Mouse (Mus musculus) thymus, adult 18-20 months (tissue): ENCODE data around the gene Ppl.

Experiments used
- DNase-seq, 2 experiments: peaks; one replicate each; pipeline ENCODE4 v3.0.0; 2022; ENCODE audit warnings: mixed read lengths in 2 of 2

Gene Ppl

DNA sequence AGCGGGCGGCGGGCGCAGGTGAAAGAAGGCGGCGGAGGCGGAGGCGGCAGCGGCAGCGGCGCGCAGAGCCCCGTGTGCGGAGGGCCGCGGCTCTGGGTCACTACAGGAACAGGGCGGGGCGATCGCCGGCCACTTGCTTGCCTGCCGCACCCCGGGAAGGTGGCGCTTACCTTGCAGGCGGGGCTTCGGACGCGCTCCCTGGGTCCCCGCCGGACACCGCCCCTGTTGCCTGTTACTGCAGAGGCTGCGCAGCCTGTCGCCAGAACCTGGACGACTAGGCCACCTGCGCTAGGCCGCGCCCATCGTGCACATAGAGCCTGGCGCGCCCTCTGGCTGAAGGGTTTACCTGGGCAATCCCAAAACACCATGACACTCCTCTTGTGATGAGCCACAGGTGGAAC, at the start of gene Ppl:
Ppl (minus strand) TSS at position 21 of the 401 bp plus-strand sequence.
- DNase-seq = peak in 1 of 2 experiments; percentile 25

DNA sequence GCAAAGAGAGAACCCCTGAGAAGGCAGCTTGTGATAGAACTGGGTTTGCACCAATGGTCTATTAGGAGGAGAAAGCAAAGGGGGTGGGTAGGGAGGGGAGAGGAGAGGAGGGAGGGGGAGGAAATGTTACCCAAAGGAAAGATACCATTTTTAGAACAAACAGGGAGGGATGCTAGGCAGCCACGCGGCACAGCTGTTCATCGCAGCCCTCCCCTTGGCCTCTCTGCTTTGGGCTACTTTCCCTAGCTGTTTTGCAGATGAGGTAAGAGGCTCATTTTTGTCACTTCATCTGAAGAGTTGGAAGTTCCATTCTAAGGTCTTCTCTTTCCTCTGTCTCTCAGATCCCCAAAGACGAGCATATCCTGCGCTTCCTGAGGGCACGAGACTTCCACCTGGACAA, 40.4 kb upstream of the Ppl start:
- DNase-seq = no peak

DNA sequence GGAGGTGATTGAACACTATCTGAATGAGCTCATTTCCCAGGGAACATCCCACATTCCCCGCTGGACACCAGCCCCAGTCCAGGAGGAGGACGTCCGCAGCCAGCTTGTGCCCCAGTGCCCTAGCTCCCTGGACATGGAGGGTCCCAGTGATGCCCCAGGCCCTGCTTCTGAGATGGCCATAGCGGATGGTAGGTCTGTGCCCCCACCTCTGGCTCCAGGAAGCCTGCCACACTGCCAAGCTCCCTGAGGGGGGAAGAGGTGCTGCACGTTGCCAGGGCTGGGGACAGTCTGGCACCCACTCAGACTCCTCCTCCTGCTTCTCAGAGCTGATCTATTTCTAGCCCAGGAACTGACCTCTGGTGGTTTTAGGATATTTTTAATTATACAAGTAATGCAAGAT, 36.6 kb upstream of the Ppl start:
- no peak for DNase-seq

DNA sequence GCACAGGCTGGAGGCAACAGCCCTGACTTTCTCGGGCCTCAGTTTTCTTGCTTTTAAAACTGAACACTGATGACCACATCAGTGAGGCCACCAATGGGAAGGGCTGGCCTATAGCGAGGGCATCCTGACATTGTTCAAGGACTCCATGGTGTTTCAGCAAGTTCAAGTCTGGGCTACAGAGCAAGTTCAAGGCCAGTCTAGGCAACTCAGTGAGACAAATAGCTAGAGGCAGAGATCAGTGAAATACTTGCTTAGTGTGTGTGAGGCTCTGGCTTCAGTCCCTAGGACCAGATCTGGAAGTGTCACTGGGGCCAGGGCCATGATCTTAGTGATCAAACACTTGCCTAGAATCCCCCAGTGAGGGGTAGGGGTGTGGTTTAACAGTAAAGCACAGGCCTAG, 35.8 kb upstream of the Ppl start:
- no peak for DNase-seq

DNA sequence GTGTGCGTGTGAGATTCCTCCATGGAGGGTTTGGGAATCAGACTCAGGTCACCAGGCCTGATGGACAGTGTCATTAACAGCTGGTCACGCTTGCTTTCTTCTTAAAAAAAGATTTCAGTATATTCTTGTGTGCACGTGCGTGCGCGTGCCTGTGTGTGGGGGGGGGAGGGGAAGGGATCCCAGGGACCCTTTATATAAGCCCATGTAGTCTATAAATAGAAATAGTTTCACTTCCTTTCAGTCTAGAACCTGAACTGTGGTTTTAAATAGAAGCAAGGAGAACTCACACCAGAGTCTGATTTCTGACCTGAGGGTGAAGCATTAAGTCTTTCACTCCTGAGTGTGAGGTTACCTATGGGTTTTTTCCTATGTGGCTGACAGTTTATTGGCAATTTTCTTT, 32.1 kb upstream of the Ppl start:
- DNase-seq = no peak

DNA sequence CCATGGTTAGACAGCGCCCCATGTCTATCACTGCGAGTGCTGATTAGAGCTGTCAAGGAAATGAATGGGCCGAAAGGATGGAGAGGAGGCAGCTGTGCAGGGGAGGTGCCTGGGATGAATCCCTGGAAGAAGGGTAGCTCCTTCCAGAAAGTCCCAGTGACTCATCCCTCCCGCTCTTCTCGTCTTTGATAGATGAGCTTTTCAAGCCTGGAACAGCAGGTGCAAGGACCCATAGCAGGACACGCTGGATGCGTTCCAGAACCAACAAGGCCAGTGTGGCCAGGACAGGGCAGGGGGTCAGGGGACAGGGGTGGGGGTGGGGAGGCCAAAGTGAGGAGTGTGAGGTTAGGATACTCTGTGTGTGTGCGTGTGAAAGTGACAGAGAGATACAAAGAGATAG, 27.0 kb upstream of the Ppl start:
- no peak for DNase-seq

DNA sequence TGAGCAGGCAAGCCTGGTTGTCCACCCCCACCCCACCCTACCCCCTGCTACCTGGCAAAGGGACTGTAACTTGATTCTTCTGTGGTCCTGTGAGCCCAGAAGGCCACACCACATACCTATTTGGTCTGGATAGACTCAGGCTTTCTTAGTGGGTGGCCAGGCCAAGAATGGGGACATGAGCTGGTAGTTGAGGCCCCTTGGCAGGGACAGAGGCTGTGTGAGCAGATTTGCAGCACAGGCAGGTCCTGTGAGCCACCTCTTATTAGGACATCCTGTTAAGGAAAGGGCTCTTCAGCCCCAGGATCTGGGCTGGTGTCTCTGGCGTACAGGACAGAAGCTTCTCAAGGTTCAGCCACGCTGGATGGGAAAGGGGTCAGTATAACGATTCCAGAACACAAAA, 24.9 kb upstream of the Ppl start:
- no peak for DNase-seq

DNA sequence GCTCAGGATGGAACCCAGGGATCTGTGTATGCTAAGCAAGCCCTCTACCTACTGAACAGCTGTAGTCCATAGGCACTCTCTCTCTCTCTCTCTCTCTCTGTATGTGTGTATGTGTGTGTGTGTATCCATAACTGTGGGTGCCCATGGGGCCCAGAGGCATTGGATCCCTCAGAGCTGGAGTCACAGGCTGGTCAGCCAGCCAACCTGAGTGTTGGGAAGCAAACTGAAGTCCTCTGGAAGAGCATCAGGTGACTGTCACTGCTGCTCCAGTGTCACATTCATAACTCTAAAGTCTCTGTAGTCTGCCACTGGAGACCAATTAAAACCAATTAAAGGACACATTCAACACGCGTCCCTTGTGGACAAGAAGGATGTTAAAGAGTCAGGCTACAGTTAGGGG, 24.3 kb upstream of the Ppl start:
- DNase-seq = no peak

DNA sequence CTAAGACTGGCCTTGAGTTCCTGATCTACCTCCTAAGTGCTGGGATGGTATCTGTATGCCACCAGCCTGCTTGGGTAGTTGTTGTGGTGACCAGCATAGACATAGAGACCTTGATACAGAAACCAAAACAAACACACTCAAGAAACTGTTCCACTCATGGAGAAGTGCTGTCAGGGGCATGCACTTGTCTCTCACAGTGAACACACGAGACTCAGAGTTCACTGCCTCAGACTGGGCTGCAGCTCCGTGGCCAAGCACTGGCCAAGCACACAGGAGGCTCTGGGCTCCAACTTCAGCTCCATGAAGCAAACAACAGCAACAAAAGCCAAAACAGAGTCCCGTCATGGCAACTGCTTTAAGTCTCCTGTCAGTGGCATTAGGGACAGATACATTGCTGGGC, 22.8 kb upstream of the Ppl start:
- no peak for DNase-seq

DNA sequence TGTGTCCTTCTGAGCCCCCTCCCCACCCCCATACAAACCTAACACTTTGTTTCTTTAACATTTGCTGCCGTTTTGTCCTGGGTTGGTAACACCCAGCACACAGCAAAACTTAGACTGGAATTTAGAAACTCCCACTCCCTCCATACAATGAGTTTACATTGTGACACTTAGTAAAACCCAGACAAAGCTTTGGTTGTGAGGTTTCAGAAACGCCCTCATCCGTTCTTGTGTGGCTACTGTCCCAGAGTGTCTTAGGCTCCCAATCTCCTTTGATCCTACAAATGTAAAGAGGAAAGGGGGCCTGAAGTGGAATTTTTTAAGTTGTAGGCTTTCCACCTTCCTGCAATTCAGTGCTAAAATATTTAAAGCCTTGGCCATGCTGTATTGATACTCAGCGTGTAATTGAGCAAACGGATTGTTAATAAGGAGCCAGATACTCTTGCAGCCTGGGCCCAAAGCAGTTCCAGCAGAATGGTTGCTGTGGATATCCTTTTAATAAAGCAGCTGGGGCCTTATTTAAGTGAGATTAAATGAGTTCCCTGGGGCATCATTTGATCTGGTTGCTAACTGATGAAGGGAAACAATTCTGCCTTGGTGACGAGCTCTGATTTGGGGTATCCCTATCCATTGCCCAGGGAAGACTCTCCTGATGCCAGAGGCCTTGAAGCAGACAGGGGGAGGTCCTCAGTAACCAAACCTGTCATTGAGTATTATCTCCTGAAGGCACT, 21.2 kb upstream of the Ppl start:
- no peak for DNase-seq

DNA sequence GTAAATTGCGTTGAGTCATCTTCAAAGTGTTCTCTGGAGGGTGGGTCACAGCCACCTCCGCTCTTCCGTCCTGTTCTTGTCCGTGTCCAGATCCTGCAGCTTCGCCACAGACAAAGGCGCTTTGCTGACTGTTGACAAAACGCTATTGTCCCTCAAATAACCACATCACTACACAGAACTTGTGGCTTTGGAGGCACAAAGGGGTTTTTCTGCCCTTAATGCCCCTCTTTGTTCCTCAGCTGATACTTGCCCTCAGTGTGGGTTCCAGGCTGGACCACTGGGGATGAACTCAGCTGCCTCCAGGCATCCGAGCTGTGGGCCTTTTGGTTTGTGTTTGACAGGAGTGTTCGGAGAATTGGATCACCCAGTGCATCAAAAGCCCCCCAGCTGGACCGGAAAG, 18.3 kb upstream of the Ppl start:
- no peak for DNase-seq

DNA sequence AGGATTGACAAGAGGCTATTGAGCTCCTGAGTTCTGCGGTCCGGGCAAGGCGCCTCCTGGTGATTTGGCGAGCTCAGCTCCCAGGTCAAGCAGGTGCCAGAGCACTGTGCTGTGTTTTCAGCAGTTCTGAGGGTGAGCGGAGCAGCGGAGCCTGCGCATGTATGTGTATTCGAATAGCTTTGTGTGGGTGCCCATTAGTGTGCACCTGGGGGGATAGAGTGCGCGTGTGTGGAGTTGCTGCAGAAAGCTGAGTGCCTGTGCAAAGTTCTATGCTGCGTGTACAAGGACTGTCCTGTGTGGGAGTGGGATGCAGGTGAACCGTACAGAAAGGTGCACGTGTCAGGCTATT, 14.8 kb upstream of the Ppl start, which contains the start of gene Sec14l5:
Sec14l5 (plus strand) TSS at position 73 of the 349 bp plus-strand sequence.
- DNase-seq = no peak

DNA sequence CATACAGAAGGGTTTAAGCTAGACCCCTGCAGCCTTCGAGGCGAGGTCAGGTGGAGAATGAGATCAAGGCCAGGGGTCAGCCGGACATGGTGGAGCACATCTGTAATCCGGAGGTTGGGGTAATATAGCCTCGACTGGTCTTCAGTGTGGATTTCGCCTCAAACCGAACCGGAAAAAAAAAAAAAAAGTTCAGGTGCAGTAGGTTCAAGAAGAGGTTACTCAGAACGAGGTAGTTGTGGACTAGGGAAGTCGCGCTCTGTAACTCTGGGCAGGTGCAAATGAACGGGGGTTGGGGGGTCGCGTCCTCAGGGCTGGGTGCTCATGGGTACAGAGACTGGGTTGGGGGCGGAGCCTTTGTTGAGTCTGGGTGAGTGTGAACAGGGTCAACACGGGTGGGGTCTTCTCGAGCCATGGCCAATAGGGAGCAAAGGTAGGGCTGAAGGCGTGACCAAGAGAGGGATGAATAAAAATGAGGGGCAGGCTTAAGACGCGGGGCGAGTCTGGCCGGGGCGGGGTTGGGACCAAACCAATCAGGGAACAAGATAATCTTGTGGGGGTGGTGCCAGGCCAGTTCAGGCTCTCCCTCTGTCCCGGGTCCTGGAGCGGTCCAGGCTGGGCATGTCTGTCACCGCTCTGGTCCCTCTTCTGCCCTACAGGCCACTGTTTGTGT, 14.3 kb upstream of the Ppl start:
- DNase-seq = peak in 1 of 2 experiments; percentile 11

DNA sequence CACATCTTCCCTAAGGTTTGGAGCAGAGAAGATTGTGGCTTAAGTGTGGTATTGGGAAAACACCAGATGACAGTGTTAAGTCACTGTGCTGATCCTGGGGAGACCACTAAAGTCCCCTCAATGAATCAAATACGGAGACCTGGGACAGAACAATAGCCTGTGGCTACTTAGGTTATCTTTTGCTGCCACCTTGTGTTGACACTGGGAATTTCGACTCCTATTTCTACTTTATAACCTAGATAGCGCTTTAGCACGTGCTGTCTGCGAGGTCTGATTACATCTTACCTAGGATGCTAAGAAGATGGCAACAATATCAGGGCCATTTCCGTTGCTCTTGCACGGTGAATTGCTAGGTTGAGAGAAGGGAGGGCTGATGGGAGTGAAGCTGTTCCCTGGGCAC, 13.3 kb upstream of the Ppl start:
- DNase-seq = peak in 1 of 2 experiments; percentile 10

DNA sequence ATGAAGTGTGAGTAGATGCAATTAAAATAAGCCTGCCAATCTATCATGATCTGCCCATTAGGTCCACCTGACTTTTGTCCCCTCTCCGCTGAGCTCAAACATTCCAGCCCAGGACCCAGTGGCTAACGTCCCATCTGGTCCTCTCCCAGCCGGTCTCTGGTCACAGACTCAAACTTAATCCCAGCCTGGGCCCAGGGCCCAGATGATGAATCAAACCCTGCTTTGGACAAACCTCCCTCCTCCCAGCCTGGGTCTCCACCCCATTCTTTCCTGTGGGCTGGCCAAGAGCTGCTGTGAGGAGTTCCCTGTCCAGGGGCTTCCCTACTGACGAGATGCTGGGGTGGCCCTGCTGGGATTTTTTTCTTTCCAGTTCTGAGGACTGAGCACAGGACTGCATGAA, 7.5 kb upstream of the Ppl start:
- no peak for DNase-seq

DNA sequence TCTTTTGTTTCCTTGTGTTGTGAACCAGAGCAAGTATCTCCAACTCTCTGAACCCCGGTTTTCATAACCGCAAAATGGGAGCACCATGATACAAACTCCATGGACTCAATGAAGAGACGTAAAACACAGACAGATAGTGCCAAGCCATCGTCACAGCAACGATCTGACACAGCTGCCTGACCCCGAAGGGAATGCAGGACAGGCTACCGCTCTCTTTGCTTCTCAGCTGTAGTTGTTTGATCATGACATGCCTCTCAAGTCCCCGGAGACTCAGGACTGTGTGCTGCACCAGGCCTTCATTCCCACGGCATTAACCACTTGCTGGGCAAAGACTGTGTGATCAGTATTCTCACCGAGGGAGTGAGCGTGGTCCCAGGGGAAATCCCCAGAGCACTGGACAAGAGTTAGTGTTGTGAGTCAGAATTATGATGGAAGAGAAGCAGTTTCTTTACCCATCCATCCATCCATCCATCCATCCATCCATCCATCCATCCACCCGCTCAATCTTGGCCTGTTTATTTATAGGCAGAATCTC, 4.9 kb upstream of the Ppl start:
- DNase-seq = no peak

DNA sequence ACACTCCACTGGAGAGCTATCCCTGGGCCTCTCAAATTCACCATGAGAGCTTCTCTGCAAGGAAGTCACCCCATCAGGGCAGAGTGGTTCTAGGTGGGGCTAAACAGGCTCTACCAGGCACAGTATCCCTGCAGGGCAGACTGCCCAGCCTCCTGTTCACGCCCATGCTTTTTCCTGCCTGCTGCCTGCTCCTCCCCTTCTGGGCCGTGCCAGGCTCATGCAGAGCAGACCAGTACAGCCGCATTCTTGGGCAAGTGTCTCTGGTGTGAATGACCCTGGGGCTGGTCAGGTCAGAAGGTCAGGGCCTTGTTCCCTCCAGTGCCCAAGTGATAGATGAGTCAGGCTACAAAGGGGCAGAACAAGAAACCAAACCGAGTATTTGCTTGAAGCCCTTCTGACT, 4.3 kb upstream of the Ppl start:
- DNase-seq = no peak

DNA sequence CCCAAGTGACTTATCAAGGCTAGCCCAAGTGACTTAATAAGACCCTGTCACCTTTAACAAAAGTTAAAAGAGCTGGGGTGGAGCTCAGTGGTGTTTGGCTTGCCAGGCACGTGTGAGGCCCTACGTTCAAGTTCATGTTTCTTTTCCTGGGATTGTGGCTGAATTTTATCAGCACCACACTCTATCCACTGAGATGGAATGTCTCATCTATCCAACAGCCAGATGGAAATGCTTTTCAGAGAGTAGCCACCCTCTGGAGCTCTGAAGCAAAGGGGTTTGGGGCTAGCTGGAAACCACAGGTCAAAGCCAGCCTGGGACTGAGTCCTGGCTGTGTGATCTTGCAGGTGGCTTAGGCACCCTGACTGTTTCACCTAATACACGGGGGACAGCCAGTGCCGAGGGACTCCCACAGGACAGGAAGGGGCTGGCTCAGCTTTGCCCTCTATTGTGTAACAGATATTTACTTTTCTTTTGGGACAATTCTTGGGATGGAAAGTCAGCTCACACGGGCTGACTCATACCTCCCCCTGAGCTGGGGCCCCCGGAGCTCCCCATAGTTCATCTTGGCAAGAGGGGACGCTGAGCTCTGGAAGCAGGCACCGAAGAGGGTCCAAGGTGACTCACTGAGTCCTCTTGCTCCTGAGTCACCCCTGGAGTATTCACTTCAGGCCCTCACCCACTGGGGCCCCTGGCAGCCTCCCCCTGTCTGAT, 3.5 kb upstream of the Ppl start:
- no peak for DNase-seq

DNA sequence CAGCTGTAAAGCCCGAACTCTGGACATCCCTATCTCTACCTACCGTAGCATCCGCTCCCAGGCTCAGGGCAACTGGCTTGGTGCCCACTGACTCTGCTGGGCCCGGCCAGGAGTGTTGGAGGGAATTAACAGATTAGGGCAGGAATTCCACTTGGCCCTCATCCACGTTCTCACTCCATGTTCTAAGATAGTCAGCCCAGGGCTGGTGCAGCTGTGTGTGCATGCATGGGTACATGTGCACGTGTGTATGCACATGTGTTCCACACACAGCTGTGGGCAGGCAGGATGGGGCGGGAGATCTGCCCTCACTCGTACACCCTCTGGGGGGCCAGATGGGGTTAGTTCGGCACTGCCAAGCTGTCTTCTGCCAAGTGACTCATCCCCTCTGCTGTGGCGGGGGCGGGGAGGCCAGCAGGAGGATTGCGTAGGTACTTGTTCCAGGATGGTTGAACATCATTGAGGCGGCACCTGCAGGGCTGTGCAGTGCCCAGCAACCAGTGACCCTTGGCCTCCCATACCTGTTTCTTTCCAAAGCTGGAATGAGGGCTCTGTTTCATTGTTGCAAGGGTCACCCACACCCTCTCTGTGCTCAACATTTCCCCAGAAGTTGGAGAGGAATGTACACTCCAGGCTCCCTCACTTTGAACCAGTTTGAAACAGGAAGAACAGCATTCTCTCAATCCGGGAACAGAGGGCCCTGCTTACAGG, 2.6 kb upstream of the Ppl start:
- no peak for DNase-seq

DNA sequence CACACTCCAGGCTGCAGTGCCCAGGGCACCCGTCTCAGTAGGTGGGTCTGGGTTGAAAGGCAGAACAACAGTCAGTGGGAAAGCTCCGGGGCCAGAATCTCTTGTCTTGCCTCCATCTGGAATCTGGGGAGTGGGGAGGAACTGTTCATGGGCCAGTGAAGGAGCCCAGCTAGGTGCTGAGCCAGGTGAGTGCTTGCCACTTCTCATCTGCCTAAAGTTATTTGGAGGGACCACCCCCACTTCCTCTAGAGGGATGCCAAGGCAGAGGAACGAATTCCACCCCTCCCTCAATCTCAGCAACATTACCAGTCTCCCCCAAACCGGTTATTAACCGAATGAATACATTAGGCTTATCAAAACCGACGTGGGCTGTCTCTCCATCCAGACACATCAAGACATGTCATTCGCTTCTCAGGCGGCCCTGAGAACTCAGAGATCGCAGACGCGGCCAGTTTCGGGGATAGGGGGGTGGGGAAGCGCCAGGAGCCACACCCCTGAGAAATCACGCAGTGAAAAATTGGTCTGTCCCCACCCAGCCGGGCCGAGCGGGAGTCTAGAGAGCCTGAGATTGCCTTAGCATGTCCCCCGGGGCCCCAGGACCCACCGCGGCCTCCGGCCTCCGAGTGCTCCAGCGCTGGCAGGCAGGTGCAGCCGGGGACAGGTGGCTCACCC, 834 bp downstream of the Ppl start:
- DNase-seq = no peak

DNA sequence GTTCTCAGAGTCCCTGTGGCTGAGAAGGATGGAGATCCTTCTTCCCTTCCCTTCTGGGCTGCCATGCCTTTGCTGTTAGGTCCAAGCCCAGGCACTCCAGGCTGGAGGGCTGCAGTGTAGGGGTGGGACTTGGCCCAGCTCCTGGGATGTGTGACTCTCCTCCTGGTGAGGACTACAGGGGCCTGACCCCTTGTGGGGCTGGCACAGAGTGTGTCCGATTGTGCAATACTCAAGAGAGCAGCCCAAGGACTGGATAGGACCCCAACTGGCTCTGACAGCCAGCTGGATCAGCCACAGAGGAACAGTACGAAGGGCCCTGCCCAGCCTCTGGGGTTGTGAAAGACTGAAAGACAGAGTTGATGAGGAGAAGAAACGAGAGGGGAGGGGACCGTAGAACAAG, 1.5 kb downstream of the Ppl start:
- DNase-seq = peak; percentile 13

DNA sequence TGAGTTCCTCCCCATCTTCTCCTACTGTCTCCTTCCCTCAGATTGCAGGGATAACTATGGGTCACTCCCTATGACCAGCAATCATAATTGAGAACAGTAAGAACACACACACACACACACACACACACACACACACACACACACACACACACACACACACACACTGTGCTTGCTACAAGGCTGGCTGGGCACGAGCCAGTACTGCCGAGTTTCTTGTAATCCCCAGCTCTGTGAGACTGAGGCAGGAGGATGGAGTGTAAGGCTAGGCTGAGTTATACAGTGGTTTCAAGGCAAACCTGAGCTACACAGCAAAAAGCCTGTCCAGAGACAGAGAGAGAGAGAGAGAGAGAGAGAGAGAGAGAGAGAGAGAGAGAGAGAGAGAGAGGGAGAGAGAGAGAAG, 2.0 kb downstream of the Ppl start:
- no peak for DNase-seq

DNA sequence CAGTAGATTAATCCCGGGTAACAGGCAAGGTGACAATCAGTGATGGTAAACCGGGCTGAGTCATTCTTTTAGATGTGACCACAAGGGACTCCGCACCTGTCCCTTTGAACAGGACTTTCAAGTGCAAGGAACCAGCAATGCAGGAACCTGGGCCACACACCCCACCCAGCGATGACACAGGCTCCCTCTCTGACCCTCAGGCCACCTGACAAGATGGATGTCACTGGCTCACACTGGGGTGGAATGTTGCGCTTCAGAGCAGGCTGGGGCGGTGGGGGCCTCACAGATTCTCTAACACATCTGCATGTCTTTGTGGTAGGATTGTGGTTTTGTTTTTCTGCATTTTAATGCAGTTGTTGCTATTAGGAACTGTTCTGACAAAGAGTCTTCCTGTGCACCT, 8.7 kb downstream of the Ppl start:
- DNase-seq = no peak
